Mouse (Mus musculus) testis, adult 2 months (tissue): ENCODE results near the gene Pecam1.

Experiments
- CTCF ChIP-seq: fragments of 200-500 bp; IDR thresholded peaks from 2 replicates; pipeline ENCODE4 v1.5.1; 2012; ENCODE audit warnings: low read depth, mild to moderate bottlenecking, inconsistent platforms, low read length, moderate library complexity; ENCODE audit not compliant: control insufficient read depth, insufficient read depth, insufficient replicate concordance
- POLR2A ChIP-seq: fragments of 200-500 bp; IDR thresholded peaks from 2 replicates; pipeline ENCODE4 v1.6.1; 2012; ENCODE audit warnings: low read depth, mild to moderate bottlenecking, inconsistent platforms, low read length, moderate library complexity; ENCODE audit not compliant: control insufficient read depth

DNA sequence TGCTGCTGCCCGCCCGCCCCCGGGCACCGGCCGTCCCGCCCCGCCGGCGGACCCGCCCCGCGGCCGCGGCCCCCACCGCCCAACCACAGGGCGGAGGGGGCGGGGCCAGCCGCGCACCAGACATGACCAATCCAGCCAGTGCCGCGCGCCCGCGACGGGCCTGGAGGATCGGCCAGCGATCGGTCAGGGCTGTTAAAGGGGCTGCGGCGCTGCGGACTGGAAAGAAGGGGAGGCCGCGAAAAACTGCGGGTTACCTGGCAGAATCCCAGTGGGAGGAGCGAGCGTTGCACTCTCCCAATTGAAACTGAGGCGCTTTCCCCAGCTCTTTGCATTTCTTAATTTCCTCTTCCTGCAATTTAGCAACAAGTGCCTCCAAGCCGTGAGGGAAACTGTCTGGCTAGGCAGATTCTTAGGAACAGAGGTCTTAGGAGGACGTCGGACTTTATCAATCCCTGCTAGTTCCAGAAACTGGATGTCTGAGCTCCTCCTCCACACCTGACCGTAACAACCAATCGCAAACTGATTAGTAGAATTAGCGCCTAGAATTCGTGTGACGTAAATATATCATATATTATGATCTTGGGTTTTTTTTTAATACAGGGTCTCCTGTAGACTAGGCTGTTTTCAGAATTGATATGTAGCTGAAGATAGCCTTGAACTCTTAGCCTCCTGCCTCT lies 137.3 kb downstream of the Pecam1 start, which contains the start of gene Tex2:
- no peak for TF ChIP-seq POLR2A
- no peak for TF ChIP-seq CTCF
